Mouse (Mus musculus) adipocyte (in vitro differentiated cells): Measurements from ENCODE around the gene Txnrd2.

Experiments used
- DNase-seq: peaks from one replicate; pipeline ENCODE4 v3.0.0-alpha.2; 2016; ENCODE audit warnings: low spot score

Gene Txnrd2

DNA sequence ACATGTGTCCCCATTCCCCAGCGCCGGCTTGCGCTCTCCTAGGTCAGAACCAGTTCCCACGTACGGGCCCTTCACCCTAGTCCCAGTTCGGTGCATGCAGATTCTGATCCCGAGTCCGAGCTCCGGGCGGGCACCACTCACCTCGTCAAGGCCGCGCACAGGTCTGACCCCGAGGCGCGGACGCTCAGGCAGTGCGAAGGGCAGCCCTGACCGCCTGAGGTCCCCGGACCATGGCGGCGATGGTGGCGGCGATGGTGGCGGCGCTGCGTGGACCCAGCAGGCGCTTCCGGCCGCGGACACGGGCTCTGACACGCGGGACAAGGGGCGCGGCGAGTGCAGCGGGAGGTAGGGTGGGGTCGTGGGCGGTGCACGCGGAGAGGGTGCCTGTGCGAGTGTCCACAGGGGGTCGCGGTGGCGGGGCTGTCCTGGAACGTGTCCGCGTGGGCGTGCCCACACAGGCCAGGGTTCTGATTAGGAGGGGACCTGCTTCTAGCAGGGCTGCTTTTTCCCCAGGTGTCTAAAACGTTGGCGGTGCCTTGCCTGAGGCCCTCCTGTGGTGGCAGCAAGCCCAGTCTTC lies at the start of gene Txnrd2:
TSS of gene Txnrd2 (plus strand) at position 170 of the 577 bp plus-strand sequence.
- peak; percentile 63 for DNase-seq

DNA sequence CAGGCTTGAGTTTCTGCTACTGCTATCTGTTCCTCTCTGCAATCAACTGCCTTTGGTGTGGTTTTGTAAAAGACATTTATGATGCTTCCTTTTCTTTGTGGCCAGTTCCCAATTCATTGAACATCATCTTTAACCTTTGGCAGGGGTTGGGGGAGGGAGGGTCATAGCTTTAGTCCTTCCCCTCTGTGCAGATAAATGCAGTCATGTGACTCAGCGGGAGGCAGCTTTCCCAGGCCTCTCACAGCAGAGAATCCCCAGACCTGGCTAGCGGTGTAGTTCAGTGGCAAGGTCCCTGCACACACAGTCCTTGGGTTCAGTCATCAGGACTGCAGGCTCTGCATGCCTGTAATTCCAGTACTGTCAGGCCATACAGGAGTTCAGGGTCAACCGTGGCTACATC lies 49.0 kb upstream of the Txnrd2 start:
- DNase-seq, result peak; percentile 69

DNA sequence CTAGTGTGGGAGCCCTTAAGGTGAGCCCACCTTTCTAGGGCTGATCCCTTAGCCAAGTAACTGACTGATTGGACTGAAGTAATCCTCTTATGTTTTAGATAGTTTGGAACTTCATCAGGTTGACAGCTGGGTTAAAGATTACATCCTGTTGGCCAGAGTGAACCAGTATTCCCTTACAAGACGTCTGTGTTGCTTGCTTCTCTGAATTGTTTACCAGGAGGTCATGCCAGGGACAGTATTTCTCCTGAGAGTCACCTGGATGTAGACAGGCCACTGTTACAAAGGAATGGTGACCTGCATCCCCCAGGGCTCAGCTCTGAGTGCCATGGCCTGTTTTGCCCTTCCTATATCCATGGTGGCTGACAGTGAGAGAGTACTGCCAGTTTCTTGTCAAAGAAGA lies 47.7 kb upstream of the Txnrd2 start:
- no peak for DNase-seq

DNA sequence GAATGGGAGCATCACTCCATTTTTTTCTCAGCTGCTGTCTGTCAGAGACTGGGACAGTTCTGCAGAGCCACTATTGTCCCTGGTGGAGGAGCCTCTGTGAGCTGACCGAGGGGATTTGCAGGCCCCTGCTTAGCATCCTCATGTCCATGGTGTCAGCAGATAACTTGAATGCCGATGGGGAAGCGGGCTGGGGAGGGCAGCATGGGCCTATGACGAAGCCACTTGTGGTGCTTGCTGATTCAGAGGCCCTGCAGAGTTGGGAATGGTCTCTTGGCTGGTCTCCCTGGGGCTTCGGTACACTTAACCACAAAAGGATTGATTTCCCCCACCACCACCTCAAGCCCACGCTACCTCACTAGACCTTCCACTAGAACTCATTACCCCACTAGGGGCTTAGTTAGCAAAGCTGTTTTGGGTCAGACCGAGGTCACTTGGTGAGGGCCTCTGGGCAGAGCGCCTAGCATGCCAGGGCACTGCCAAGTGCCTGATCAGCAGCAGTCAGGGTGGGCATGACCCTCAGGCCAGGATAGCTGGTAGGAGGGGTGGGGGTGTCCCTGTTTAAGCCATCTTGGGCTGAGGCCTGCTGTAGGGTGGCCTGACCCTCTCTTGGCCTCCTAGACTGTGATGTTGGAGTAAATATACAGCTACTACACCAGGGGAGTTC lies 46.7 kb upstream of the Txnrd2 start:
- no peak for DNase-seq

DNA sequence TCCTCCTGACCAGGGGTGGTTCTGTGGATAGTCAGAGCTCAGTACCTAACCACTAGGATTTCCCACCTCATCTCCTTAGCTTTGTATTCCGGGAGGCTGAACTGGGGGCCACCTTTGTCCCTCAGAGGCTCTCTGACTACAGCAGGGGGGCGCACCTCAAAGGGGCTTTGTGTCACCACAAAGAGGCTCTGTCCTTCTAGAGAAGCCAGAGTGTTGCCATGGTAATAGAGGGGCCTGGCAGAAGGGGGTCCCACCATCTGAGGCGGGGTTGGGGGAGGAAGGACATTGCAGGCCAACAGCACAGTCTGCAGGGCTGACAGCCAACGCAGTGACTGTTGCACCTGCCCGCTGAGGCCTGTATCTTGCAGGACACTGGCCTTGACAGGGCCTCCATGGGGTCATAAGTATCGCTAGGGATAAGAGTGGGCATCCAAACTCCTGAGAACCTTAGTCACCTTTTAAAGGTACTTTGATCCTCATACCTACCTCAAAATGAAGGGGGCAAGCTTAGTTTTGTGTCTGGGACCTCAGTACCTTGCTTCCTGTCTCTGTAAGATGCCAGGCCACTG lies 45.6 kb upstream of the Txnrd2 start:
- DNase-seq, result no peak

DNA sequence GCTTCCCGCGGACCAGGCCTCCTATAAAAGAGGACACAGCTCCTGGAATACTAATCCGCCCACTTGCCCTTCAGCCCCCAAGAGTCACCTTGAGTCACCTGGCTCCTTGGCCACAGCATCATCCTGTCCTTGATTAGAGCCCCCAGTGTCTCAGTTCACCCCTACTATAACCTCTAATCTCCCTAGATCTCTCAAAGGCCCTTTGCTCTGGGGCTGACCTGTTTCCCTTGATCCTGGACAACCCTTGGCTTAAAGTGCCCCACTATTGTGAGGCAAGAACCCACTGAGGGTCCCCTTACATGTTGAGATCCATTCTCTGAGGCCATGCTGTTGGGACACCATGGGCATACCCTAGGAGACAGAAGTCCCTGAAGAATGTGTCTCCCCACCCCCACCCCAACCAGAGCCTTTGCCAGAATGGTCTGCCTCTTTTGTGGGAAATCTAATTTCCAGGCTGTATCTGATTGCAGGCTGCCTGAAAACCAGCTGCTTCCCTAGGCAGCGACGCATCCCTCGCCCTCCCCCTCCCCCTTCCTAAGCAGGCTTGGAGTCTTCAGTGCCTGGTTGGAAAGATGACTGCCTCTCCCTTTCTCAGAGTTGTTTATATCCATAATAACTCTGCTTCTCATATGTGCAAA lies 44.4 kb upstream of the Txnrd2 start:
- no peak for DNase-seq

DNA sequence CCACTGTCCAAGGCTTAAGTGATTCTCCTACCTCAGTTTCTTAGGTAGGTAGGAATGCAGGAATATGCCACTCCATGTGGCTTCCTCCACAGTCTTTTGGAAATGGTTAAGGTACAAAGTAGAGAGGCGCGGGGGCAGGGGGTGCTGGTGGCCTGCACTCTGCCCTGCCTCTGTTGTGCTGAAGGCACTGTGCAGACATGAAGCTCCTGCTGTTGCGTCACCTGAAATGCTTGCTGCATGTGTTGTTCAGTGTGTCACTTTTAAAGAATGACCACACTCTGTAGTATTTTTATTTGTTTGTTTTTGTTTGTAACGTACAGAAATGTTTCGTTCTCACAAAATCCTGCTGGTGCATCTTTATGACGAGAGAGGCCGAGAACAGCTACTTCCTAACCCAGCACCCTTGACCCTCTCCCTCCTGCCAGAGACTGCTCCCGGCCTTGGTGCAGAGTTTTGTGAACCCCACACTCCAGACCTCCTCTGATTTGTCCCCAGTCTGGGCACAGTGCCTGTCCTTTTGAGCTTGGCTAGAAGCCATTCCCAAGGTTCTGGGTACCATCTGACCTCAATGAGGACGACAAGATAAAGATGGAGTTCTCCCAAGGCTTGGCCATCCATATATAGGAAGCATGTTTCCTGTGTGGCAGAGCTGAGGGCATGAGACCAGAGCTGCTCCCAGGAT lies 43.0 kb upstream of the Txnrd2 start:
- DNase-seq, result peak; percentile 56

DNA sequence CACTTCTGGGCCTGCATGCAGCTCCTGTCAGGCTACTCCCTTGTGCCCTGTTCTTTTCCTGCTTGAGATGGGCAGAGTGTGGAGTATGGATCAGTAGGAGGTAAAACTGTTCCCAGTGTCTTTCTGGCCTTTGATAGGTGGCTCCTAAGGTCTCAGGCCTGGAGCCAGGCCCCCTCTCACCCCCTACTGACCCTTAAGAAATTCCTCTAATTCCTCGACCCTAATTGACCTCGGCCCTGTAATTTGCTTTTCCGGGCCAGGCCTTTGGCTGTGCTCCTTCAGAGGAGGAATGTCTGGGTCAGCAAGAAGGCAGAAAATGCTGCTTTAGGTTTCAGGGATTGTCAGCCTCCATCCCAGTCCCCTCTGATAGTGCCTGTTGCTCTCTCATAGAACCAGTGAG lies 42.4 kb upstream of the Txnrd2 start:
- no peak for DNase-seq

DNA sequence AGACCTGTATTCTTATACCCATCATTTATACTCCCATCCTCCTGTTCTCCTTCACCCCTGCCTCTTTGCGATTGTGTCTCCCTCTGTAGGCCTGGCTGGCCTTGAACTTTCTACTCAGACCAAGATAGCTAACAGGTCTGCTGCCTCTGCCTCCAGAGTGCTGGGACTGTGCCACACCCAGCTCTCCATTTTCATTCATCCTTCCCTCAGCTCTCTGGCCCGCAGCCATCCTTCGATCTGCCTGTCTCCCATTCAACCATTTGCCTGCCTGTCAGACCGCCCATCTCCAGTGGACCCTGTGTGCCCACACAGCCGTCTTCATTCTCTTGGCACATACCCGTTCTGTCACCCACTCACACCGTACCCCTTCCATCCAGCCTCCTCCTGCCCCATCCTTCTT lies 42.0 kb upstream of the Txnrd2 start:
- no peak for DNase-seq

DNA sequence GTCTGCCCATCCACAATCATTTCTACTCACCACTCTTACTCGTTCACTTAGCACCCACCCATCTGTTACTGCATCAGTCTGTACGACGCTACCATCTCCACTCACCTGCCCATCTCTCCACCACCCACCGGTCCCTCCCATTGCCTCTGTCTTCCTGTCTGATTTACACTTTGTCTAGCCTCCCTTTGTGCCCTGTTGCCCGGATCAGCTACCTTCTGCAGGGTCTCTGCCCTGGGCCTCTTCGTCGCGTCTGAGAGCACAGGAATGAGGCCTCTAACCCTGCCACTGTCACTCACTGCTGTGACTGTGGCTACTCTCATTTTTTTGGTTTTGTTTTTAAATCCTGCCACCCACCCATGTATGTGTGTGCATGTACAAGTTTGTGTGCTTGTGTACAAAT lies 41.5 kb upstream of the Txnrd2 start:
- DNase-seq, result no peak

DNA sequence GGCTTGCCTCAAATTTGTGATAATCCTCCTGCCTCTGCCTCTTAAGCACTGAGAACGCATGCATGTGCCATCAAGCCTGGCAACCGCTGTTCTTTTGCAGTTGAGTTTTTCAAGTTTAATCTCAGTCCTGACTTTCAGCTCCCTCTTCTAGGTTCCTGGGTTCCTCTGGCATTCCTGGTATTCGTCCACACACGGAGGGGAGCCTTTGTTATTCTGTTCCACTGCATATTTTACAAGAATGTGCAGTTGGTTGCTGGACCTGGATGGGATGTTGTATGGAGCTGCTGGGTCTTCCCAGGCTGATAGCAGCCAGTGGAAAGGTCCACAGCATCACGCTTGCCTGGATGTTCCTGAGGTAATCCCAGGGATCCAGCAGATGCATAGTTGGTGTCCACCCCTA lies 40.8 kb upstream of the Txnrd2 start:
- DNase-seq, result no peak

DNA sequence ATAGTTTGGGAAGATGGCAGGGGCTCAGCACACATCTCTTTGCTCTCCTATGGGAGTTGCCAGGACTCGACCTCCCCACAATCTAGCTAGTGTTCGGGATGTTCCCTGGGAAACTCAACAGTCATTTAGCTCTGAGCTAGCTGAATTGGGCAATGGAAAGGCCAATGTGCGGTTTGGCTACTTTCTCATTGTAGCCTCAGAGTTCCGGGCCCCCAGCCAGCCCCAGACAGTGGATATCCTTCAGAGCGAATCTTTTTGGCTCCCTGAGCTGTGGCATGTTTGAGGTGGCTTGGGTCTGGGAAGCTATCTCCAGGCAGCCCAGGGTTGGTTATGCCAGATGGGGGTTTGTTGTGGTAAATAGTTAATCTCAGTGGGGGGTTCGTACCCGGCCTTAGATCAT lies 39.7 kb upstream of the Txnrd2 start:
- peak; percentile 95 for DNase-seq

DNA sequence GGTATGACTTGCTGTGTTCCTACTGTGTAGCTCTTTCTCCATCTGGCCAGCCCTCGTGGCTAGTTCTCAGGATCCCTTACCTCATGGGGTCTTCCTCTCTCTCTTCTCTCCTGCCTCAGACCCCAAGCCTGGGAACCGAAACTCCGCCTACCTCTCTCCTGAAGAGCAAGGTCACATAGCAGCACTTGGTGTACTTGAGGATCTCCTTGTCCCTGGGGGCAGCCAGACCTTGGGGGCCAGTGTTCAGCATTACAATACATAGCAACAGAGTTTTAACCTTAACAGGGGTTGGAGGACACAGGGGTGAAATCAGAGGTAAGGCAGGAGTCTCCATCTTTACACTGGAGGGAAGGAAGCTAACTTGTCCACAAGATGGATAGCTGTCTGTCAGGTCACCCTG lies 39.2 kb upstream of the Txnrd2 start:
- DNase-seq, result no peak

DNA sequence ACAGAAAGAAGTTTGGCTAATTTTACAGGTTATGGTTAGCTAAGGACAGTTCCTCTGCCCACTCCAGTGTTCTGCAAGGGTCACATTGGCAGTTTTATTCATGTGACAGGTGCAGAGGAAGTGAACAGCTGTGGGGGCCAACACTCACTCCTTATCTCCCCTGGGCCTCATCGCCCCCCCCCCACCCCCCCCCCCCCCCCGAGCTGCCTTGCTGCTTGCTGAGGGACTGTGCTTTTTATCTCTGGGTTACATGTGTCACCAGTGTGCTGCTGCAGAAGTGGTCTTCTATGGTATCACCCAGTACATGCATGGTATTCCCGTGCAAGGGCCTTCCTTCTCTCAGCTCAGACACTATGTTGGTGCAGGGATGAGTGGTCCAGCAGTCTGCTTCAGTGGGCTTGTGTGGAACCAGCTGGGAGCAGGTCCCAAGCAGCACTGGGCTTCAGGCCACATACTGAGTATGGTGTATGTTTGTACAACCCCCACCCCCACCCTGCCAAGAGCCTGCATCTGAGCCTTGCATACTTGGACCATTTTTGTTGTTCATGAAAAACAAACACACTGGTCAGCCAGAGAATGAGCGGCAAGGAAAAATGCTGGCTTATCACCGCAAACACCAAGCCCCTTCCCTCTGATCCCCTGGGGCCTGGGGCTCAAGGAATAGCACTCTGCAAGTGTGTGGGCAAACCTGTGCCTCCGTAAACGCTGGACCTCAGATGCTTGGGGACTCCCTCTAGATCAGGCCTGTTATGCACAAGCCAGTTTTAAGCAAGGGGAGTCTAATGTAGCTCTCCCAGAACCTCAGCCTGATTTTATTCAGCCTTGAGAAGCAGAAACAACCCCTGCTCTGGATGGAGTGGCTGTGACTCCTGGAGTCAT lies 38.2 kb upstream of the Txnrd2 start:
- peak; percentile 55 for DNase-seq

DNA sequence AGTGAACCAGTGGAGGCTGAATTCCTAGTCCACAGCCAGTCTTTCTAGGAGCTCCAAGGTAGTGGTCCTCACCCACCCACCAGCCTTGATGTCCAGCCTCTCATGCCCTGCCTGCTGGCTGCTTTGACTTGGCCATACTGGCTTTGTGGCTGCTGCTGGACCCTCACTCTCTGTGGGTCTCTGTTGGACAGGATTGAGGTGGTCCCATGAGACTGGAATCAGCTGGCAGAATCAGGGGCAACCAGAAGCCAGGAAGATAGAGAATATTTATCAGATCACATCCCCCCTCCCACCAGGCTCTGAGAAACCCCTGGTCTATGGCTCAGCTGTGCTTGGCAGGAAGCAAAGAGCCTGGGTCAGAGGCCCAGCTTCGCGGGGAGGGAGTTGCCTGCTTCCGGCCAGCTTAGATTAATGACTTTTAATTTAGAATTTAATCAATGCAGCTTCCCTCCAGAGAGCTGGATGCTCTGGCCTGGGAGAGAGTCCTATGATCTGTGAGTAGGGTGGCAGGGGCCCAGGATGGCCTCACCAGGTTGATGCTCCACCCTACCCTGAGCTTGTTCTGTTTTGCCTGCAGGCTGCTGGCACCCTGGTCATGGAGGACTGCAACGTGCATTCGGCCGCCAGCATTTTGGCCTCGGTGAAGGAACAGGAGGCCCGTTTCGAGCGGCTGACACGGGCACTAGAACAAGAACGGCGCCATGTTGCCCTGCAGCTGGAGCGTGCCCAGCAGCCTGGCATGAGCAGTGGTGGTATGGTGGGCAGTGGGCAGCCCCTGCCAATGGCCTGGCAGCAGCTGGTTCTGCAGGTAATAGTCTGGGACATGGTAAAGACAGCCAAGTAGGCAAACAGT lies 37.4 kb upstream of the Txnrd2 start:
- DNase-seq, result no peak

DNA sequence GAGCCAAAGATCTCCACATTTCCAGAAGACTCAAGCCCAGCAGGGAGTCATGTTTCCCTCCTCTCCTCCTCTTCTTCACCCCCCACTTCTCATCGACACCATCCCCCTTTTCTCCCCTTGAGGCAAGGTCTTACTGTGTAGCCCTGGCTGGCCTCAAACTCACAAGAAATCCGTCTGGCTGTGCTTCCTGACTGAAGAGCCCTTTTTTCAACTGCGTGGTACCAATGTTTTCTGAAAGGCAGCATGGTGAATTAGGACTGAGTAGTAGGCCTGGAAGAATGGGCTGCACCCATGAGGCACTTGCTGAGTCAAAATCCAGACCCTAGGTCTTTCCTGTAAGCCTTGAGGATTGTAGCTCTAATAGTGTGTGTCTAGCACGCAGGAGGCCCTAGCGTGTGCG lies 35.8 kb upstream of the Txnrd2 start:
- DNase-seq, result no peak

DNA sequence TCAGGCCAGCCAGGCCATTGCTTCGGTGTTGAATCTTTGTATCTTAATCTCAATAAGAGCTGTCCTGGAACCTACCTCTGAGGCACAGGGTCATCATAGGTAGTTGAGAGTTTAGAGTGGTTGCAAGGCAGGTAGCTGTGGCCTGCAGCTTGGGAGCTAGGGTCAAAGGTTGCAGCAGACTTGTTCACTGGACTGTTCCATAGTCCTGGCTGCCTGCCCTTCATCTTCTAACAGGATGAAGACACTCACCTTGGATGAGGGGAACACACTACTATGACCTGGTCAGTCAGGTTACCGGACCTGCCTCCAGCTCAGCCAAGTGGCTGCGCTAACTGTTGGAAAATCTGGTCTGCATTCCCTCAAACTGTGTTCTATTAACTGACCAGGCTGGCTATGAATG lies 35.1 kb upstream of the Txnrd2 start:
- DNase-seq, result no peak

DNA sequence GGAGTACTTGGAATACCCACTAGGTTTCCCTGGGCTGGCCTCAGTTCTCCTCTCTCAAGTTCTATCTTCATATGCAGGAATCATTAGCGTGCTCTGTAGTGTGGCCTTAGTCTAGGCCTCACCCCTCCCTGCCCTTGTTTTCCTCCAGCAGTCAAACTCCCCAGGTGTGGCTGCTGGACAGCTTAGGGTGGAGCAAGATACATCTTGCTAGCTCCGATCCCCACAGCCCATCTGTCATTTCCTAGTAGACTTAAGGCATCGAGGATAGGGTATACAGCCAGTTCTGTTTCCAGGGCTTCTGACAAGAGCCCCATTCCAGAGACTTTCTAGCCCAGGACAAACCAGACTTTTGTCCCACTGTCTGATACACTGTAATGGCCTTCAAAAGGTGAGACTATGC lies 34.5 kb upstream of the Txnrd2 start:
- no peak for DNase-seq

DNA sequence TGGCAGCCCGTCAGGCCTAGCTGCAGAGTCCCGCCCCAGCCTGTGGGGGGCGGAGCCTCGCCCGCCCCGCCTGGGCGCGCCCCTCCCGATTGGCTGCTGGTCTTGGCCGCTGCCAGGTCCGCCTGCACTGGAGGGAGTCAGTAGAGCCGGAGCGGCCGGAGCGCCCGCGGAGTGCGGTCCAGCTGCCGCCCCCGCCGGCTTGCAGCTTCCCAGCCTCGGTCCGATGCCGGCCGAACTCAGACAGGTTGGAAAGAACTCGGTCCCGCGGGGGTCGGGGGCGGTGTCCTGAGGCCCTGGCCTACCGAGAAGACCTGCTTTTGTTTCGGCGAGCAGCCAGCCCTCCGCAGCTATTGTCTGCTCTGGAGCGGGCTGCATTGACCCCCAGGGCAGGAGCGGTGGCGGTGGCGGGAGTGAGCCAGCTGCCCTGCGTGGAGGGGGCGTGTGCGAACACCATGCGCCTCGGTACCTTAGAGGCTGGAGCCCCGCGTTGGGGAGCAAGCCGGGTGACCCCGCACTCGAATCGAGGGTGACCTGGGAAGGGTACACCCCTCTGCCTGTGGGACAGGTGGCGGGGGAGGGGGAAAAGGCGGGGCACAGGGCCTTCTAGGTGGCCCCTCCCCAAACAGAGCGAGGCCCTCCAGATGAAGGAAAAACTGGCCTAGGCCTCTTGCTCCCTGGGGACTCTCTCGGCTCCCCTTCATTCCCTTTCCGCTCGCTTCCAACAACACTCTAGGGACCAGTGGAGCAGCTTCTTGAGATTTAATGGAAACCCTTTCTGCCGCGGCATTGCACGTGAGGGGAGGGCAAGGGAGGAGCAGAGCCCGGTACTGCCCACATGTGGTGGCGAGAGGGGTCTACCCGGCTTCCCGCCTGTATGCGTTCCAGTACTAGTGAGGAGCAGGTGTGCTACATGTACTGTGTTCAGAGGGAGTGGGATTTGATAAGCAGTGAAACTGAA lies 33.4 kb upstream of the Txnrd2 start:
- no peak for DNase-seq

DNA sequence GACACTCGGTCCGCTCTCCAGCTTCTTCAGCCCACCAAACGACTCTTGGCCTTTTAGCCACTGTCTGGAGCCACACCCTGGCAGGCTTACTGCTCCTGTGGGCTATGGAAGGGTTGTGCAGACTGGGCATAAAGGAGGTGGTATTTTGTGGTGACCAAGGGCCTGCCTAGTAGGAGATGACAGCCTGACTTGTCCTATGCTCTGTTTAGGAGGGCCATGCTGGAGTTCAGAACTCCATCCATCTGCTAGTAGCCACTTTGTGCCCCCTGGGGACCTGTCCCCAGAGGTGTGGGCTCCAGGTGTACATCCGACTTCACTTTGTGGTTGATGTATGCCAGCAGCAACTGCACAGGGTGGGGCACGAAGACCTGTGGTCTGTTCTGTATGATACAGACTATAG lies 32.6 kb upstream of the Txnrd2 start:
- no peak for DNase-seq
